Mouse (Mus musculus): ENCODE data around the gene Alk.

Gene Alk

GRCm38 (mm10) chr17:71976661-71977060, 627.8 kb downstream of the Alk start:
- DNase-seq (ENCODE audit: low spot score): no peak

GRCm38 (mm10) chr17:71973704-71974103, 630.7 kb downstream of the Alk start:
- no peak for DNase-seq (ENCODE audit: low spot score)

GRCm38 (mm10) chr17:71967356-71967755, 637.1 kb downstream of the Alk start:
- no peak for DNase-seq (ENCODE audit: low spot score)

GRCm38 (mm10) chr17:71965733-71966606, 638.5 kb downstream of the Alk start:
- no peak for DNase-seq (ENCODE audit: low spot score)

GRCm38 (mm10) chr17:71964610-71965009, 639.8 kb downstream of the Alk start:
- DNase-seq (ENCODE audit: low spot score): no peak

- DNase-seq (ENCODE audit: low spot score): no peak
These were observed 641.7 kb downstream of the Alk start for GRCm38 (mm10) chr17:71962746-71963145.

- no peak for DNase-seq (ENCODE audit: low spot score)
These were observed 649.4 kb downstream of the Alk start for GRCm38 (mm10) chr17:71955011-71955410.

GRCm38 (mm10) chr17:71954217-71954844, 650.1 kb downstream of the Alk start:
- DNase-seq (ENCODE audit: low spot score): no peak

- DNase-seq (ENCODE audit: low spot score): no peak
These were observed 653.5 kb downstream of the Alk start for GRCm38 (mm10) chr17:71950968-71951367.

- DNase-seq (ENCODE audit: low spot score): no peak
These were observed 655.7 kb downstream of the Alk start for GRCm38 (mm10) chr17:71948687-71949086.

- DNase-seq (ENCODE audit: low spot score): no peak
These were observed 657.0 kb downstream of the Alk start for GRCm38 (mm10) chr17:71947452-71947851.

GRCm38 (mm10) chr17:71944020-71944419, 660.4 kb downstream of the Alk start:
- DNase-seq (ENCODE audit: low spot score): no peak

- no peak for DNase-seq (ENCODE audit: low spot score)
These were observed 662.4 kb downstream of the Alk start for GRCm38 (mm10) chr17:71942052-71942451.

GRCm38 (mm10) chr17:71941436-71941835, 663.0 kb downstream of the Alk start:
- DNase-seq (ENCODE audit: low spot score): no peak

GRCm38 (mm10) chr17:71936681-71937080, 667.7 kb downstream of the Alk start:
- DNase-seq (ENCODE audit: low spot score): no peak

GRCm38 (mm10) chr17:71935837-71936236, 668.6 kb downstream of the Alk start:
- DNase-seq (ENCODE audit: low spot score): no peak

GRCm38 (mm10) chr17:71935336-71935735, 669.1 kb downstream of the Alk start:
- DNase-seq (ENCODE audit: low spot score): no peak

GRCm38 (mm10) chr17:71914941-71915340, 689.5 kb downstream of the Alk start:
- no peak for DNase-seq (ENCODE audit: low spot score)

GRCm38 (mm10) chr17:71914541-71914940, 689.9 kb downstream of the Alk start:
- DNase-seq (ENCODE audit: low spot score): no peak

- no peak for DNase-seq (ENCODE audit: low spot score)
These were observed 691.2 kb downstream of the Alk start for GRCm38 (mm10) chr17:71913188-71913587.

- DNase-seq (ENCODE audit: low spot score): no peak
These were observed 695.3 kb downstream of the Alk start for GRCm38 (mm10) chr17:71909107-71909506.

GRCm38 (mm10) chr17:71881369-71881768, 723.1 kb downstream of the Alk start:
- DNase-seq (ENCODE audit: low spot score): no peak

GRCm38 (mm10) chr17:71875492-71875891, 728.9 kb downstream of the Alk start:
- DNase-seq (ENCODE audit: low spot score): no peak
